Mouse (Mus musculus) ovary, adult 10 weeks (tissue): ENCODE measurements around the gene Coro2a. TPM values are rescaled to one million over a fixed set of nuclear protein-coding genes. Genes with fewer than 3 reads are reported as not detected.

Experiments used
- polyA plus RNA-seq: library from polyadenylated mRNA; stranded (reverse); fragments of 350-450 nt; fragmentation: Illumina TruSeq; extraction: RNeasy Lipid Tissue Mini Kit (QIAGEN cat#74804); gene quantifications from one replicate; pipeline ENCODE4 v1.2.3, GENCODE M21; 2014

Coro2a gene
- polyA plus RNA-seq = 13.3 TPM

GRCm38 (mm10) chr4:46601844-46602423 lies at the start of gene Coro2a:
Gene Coro2a (minus strand): TSS chr4:46602202.

GRCm38 (mm10) chr4:46650086-46650753 lies 48.2 kb upstream of the Coro2a start, which contains the start of gene Tbc1d2:
Gene Tbc1d2 (minus strand): TSS chr4:46650209.

GRCm38 (mm10) chr4:46535840-46536361 lies 66.1 kb downstream of the Coro2a start, which contains the start of gene Trim14:
Gene Trim14 (minus strand): TSS chr4:46536141.

DNA sequence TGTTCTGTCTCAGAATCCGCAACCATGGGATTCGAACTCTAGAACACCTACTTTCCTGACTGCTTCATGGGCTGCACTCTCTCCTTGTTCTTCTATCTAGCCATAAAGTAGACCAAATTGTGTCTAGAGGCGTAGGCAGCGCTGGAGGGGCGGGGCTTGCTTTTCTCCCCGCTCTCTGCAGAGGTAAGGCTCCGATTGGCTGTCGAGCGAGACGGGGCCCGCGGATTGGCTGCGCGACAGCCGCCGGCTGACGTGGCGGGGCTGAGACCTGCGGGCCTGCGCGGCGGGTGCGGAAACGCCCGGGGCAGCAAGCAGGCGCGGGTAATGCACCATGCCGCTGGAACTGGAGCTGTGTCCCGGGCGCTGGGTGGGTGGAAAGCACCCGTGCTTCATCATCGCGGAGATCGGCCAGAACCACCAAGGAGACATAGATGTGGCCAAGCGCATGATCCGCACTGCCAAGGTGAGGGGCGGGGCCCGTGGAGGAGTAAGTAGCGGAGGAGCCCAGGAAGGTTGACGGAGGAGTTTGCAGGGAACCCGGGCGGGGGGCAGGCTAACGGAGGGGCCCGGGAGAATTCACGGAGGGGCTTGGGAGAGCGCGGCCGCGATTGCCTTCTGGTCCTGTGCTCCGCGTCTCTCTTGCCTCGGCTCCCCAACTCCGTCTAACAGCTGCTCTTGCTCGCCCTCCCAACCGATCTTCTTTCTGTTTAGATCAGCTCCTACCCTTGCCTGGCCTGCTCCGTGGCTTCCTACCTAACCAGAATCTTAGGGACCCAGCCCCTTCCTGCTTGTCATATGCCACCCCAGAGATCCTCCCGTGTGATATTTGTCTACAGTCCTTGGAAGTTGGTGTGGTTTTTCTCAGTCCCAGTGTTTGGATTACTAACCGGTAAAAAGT lies 112.7 kb downstream of the Coro2a start, which contains the start of gene Nans:
Gene Nans, plus strand, starts transcription at position 221 of the 898 bp plus-strand sequence.

Other genes starting within 250 kb of the Coro2a start
- gene Trmo, start 212.8 kb downstream of the Coro2a start, polyA plus RNA-seq = 1.9 TPM
- not detected for gene Hemgn, start 188.7 kb downstream of the Coro2a start, polyA plus RNA-seq
- gene Anp32b, start 151.3 kb downstream of the Coro2a start, polyA plus RNA-seq = 633 TPM
- gene Nans, start 113.0 kb downstream of the Coro2a start, polyA plus RNA-seq = 9.6 TPM
- gene Trim14, start 66.1 kb downstream of the Coro2a start, polyA plus RNA-seq = 22.3 TPM
- gene Tbc1d2, start 48.0 kb upstream of the Coro2a start, polyA plus RNA-seq = 0.31 TPM